Mouse (Mus musculus): ENCODE measurements around the gene Ctnna3.
"Not testable (repeated sequence)": the region's sequence is repeated elsewhere in the genome, so short reads cannot be mapped to it uniquely, and the experiment has no call there.

The Ctnna3 gene

DNA sequence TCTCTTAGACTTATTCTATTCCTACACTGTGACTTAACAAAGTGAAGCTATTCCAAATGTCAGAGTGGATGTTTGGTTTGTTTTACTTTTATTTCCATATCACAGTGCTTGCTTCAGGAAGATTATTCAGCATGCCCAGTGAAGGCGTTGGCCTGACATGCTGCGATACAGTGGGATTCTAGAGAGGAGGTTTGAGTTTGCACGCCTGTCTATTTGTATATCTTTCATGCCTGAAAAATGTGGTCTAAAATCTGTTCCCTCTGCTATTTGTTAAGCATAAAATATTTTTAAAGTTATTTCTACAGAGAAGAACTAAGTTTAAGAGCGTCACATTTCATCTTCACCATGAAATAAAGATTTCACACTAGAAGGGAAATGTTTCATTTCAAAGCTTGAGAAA lies 813.5 kb downstream of the Ctnna3 start:
- no peak for DNase-seq

GRCm38 (mm10) chr10:64268156-64268555 lies 838.3 kb downstream of the Ctnna3 start:
- DNase-seq = no peak

GRCm38 (mm10) chr10:64275143-64275542 lies 845.2 kb downstream of the Ctnna3 start:
- no peak for DNase-seq

GRCm38 (mm10) chr10:64278836-64279235 lies 848.9 kb downstream of the Ctnna3 start:
- no peak for DNase-seq

DNA sequence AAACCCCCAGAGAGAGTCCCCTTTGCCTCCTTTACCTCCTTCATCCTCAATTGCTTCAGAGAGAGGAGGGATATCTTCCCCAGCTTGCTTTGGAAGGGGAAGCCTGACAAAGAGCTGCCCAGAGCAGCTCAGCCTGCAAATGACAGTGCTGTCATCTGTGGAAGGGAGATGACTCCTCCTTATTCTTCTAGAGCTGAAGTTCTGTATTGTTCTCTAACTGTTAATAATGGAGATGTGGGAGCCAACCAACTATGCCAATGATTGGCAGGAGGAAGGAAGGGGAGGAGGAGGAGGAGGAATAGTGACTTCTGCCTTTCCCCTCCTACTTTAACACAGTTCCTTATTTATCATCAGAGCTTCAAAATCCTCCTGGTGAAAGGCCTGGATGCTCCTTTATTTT lies 875.9 kb downstream of the Ctnna3 start:
- DNase-seq = no peak

DNA sequence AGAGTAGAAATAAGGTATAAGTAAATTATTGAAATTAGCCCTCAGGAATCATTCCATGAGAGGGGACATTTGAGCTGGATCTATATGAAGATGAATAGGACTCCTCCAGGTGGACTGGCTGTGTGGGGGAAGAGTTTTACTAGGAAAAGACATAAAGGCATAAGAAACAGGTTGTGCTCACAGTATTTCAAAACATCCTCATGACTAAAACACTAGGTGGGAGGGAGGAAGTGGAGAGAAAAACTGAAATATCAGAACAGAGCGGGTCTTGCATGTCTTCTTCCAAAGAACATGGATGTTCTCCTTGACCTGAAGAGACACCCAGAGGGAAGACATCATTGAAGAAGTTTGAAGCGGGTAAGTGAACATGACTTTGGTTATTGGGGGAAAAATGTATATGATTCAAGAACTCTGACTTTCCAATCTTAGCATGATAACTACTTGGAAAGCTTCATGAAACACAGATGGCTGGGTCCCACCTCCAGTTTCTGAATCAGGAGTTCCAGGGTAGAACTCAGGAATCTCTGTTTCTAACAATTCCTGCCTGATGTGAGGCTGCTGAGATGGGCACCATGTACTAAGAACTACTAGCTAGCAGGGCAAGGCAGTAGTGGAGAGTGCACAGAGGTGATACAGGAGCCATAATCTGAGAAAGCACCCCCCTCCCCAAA lies 881.9 kb downstream of the Ctnna3 start:
- no peak for DNase-seq

GRCm38 (mm10) chr10:64320332-64320731 lies 890.4 kb downstream of the Ctnna3 start:
- DNase-seq = no peak

DNA sequence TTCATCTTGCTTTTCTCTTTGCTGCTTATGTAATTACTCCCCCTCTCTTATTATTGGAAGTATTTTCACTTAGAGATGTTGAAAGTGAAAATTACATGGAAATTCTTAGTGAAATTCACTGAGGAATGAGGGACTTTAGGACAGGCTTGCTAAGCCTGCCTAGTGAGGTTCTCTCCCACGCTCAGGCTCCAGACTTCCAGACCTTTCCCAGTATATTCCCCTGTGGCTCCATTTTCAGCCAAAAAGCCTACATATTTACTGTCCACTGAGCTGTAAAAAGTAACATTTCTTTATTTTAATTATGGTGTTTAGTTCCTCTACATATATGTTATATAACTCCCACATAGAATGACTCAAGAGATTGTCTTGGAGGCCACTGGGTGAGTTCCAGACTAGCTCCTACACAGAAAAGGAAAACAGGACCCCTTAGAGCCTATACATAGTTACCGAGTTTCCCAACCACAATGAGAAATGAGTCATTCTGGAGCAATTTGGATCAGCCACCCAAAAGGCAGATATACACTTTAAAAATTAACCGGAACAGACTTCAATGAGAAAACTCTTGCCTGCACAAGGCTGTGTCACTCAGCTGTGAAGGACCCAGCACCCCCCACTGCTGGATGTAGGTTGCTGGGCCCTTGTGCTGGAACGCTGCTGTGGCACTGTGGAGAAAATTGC lies 912.9 kb downstream of the Ctnna3 start:
- no peak for DNase-seq

- DNase-seq = no peak
Observed at GRCm38 (mm10) chr10:64373288-64373687, 943.4 kb downstream of the Ctnna3 start.

DNA sequence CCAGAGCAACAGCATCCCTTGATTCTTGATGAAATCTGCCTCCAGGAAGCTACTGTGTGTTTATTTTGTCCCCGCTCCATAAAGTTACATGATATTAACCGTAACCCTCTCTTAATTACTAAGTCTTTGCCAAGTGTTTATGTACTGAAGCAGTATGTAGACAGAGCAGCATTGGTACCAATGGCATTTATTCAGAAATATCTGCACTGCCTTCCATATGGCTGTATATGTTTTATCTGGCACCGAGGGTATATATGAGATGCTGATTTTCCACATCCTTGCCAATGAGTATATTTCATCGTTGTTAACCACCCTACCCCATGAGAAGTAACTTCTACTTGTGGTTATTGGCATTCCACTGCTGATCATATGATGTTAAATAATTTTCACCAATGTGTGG lies 947.9 kb downstream of the Ctnna3 start:
- no peak for DNase-seq

GRCm38 (mm10) chr10:64396579-64396978 lies 966.7 kb downstream of the Ctnna3 start:
- no peak for DNase-seq

- DNase-seq = not testable (repeated sequence)
Observed at GRCm38 (mm10) chr10:64418396-64418795, 988.5 kb downstream of the Ctnna3 start.

- DNase-seq = no peak
Observed at GRCm38 (mm10) chr10:64438736-64439135, 1008.8 kb downstream of the Ctnna3 start.

DNA sequence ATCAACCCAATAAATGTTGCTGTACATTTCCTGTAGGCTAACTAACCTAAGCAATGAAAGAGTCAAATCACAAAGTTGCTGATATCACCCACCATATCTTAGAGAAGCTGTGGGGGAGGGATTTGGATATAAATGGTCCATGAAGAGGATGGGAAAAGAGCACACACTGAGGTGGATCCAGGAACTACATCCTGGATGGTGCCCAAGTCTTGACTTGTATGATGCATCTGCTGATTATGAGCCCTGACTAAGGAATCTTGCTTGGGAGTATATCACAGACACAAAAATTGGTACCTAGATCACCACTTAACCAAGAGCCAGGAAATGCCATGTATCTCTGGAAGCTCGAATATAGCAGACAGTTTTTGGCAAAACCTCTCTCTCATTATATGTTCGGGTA lies 1018.7 kb downstream of the Ctnna3 start:
- DNase-seq = no peak

GRCm38 (mm10) chr10:64483281-64483680 lies 1053.4 kb downstream of the Ctnna3 start:
- DNase-seq = no peak

- no peak for DNase-seq
Observed at GRCm38 (mm10) chr10:64489471-64489870, 1059.6 kb downstream of the Ctnna3 start.

- no peak for DNase-seq
Observed at GRCm38 (mm10) chr10:64543647-64544046, 1113.7 kb downstream of the Ctnna3 start.

DNA sequence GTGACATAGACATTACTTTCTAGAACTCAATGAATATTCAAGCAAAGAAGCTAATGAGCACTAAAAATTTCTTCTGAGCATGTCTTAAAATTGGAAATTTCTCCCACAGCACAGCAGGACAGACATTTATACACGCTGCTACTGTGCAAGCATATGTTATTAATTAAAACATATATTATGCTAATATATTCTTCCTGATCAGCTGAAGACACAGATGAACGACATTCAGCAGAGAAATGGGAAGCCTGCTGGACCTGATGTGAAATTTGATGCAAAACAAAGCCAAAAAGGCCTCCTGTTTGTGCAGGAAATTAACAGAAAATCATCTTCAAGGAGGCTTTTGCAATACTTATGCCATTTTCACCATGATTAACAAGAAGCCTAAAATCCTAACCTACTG lies 1114.5 kb downstream of the Ctnna3 start:
- DNase-seq = no peak

DNA sequence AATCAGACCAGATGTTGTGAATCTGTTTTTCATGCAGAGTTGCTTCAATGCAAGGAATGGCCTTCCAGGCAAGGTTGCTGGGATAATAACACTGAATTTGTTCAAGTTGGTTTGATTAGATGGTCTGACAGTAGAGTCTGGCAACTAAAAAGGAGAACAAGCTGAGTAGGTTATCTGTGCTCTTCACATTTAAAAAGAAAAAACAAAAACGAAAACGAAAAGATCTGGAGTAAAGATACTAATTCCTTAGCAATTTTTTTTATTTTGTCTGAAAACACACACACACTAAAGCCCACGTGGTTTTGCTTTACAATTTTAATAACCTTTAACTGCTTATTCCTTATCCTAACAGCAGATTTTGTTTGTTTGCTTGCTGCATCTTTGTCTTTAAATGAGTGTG lies 1141.4 kb downstream of the Ctnna3 start:
- DNase-seq = no peak

- DNase-seq = no peak
Observed at GRCm38 (mm10) chr10:64588116-64588515, 1158.2 kb downstream of the Ctnna3 start.

- DNase-seq = no peak
Observed at GRCm38 (mm10) chr10:64636760-64637159, 1206.9 kb downstream of the Ctnna3 start.

DNA sequence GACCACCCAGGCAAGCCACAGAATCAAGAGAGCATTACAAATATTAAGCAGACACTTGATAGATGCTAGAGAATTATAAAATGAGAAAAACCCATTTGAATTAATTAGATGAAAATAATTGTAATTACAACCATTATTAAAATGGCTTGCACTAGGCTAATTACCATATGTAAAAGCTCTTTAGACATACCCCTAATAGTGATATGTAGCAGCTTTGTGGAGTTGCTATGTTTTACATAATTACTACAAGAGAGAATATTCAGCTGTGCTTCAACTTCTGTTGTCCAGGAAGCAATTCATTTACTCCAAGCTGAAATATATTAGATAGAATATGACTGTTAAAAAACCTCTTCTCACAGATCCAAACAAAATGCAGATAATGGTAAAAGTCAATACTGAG lies 1209.2 kb downstream of the Ctnna3 start:
- no peak for DNase-seq

- DNase-seq = no peak
Observed at GRCm38 (mm10) chr10:64641093-64641492, 1211.2 kb downstream of the Ctnna3 start.

- no peak for DNase-seq
Observed at GRCm38 (mm10) chr10:64641576-64641975, 1211.7 kb downstream of the Ctnna3 start.

- DNase-seq = no peak
Observed at GRCm38 (mm10) chr10:64643976-64644375, 1214.1 kb downstream of the Ctnna3 start.
